Mouse (Mus musculus): Measurements from ENCODE around the gene Mettl16. TPM values are rescaled to one million over a fixed set of nuclear protein-coding genes. Genes with fewer than 3 reads are reported as not detected.

Mettl16 gene
- total RNA-seq, 2 experiments from 2014 or later: 11.5 to 13.6 TPM

DNA sequence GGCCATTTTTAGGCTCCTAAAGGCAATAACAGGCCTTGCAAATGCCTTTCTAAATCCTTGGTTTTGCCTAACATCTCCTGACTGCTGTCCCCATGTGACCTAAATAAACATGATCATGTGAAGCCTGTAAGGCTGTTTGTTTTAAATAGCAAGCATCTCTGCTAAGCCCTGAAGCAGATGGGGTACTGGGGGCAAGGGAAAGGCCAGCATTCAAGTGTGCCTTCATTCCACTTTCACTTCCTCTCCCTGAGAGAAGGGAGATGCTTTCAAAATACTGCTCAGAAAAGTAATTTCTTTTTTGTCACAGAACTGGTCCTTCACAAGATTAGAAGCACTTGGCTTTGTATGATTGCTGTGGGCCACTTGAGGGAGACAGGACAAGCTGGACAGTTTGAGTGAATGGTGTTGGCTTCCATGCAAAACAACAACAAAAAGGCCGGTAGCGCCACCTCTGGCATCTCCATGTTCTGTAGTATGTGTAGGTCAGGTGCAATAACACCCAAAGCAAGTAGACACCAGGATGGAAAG is 57.8 kb downstream of the Mettl16 start:
- intact Hi-C loops (cut with DNase I): no loop called here
- Histone ChIP-seq H3K27ac (peak overlapping the region; percentile 99), H3K4me3 (no peak overlapping the region)
- DNase-seq: no peak
- TF ChIP-seq CTCF (IDR thresholded peaks at IDR 0.05): no peak

DNA sequence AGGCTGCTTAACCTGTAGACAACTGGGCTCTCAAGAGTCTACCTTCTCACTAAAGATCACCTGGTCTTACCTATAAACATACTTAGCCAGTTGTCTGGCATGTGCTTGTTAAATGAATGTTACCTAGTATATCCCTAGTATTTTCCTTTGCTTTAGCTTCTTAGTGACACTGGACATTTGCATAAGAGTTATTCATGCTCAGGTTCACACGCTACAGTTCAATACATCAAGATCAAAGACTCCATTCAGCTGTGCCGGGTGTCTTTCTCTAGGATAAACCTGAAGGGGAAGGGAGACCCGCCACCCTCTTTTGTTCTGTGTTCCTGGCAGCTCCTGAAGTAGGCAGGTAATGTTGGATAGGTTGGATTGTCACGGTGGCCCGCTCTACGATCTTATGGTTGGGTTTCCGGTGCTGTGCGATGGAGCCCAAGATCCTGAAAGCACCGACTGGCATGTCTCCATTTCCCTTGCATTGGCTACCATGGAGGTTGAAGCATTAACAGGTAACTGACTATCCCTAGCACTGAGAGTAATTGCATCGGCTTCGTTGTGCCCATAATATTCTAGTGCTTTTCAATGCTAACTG is 58.4 kb downstream of the Mettl16 start:
- intact Hi-C loops (cut with DNase I): no loop called here
- no peak for TF ChIP-seq CTCF (IDR thresholded peaks at IDR 0.05)
- peak overlapping the region; percentile 99 for H3K27ac ChIP-seq
- DNase-seq: no peak
- H3K4me3 ChIP-seq: peak overlapping the region; percentile 95

DNA sequence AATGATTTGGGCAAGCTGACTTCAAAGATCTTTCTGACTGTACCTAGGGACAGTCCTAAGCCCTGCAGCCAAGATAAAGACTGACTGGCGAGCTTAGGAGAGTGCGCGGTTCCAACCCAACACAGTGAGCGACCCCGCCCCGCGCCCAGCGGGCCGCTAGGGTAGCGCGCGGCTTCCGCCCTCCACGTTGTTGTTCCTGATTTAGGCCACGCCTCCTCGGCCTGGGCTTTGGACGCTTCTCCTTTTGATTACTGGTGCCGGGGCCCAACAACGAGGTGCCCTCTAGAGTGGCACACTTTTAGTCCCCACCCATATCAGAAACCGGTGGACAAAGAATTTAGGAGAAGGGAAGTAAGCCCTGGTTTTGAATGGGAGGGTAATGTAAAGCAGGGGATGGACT is 59.2 kb downstream of the Mettl16 start:
- peak; percentile 35 for TF ChIP-seq CTCF (IDR thresholded peaks at IDR 0.05)
- peak overlapping the region; percentile 95 for H3K4me3 ChIP-seq
- H3K27ac ChIP-seq: peak overlapping the region; percentile 99
- DNase-seq: peak; percentile 91
- intact Hi-C loops (cut with DNase I): loop anchor here (1.0 to 5.0 kb wide), 2 partner anchors 8 to 178 kb away; no protein-coding TSS in a partner anchor

DNA sequence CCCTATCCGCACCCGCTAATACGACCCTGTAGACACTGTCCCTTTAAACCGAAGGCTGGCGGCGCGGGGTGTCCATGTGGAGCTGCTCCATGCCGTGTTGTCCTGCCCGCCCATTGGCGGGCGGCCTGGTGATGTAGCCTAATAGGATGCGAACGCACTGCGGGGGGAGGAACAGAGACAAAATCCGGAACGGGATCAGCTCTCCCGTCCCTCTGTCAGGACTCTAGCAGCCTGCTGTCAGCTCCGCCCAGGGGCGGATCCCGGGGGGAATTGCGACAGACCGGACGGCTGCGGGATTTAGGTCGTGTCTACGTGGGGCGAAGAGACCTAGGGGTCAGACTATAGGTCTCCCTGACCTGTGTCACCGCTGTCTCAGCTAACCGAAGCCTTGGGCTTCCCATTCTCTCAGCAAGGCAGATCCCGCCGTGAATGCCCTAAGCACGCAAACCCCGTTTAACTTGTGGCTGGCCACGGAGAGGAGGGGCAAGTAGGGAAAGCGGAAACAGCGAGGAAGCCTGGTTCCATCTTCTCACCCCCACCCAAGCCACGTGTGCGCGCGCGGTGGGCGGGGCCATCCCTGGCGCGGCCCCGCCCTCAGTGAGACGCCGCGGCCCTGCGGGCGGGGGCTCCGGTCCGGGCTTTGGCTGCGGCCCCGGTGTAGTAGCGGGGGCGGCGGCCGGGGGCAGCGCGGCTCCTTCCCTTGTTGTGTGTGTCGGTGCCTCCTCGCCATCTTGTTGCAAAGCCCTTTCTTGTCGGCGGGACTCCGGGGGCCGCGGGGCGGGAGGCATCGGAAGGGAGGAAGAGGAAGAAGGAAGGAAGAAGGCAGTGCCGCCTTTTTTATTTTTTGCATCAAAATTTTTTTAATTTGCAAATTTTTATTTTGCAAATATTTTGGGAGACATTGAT is 59.9 kb downstream of the Mettl16 start, which contains the start of gene Mnt:
Gene Mnt (plus strand): TSS at position 665 of the 906 bp plus-strand sequence.
- Histone ChIP-seq H3K27ac (peak within 1 kb of the TSS; percentile 99), H3K4me3 (peak within 1 kb of the TSS; percentile 95)
- intact Hi-C loops (cut with DNase I): loop anchor here (1.0 to 5.0 kb wide), 2 partner anchors 8 to 178 kb away; no protein-coding TSS in a partner anchor
- peak; percentile 24; the same call in 1 of the 2 replicates for TF ChIP-seq CTCF (IDR thresholded peaks at IDR 0.05)
- peak; percentile 100 for DNase-seq

DNA sequence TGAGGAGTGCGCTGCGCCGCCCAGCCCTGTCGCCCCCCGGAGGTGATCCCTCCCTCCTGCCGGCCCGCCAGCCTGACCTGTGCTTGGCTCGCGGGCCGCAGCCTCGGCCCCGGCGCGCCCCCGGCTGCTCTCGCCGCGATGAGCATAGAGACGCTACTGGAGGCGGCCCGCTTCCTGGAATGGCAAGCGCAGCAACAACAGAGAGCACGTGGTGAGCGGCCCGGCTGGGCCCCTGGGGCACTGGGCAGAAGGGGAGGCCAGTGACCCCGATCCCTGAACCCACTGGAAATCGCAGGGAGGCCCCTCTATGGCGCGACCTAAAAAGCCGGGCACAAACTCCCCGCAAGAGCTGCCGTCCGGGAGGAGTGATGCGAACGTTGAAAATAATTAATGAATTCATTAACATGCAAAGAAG is 60.6 kb downstream of the Mettl16 start:
- intact Hi-C loops (cut with DNase I): loop anchor here (5.0 kb wide), 1 partner anchor 179 kb away; no protein-coding TSS in a partner anchor
- peak; percentile 80 for DNase-seq
- H3K4me3 ChIP-seq: peak overlapping the region; percentile 95
- no peak for TF ChIP-seq CTCF (IDR thresholded peaks at IDR 0.05)
- peak overlapping the region; percentile 99 for H3K27ac ChIP-seq

DNA sequence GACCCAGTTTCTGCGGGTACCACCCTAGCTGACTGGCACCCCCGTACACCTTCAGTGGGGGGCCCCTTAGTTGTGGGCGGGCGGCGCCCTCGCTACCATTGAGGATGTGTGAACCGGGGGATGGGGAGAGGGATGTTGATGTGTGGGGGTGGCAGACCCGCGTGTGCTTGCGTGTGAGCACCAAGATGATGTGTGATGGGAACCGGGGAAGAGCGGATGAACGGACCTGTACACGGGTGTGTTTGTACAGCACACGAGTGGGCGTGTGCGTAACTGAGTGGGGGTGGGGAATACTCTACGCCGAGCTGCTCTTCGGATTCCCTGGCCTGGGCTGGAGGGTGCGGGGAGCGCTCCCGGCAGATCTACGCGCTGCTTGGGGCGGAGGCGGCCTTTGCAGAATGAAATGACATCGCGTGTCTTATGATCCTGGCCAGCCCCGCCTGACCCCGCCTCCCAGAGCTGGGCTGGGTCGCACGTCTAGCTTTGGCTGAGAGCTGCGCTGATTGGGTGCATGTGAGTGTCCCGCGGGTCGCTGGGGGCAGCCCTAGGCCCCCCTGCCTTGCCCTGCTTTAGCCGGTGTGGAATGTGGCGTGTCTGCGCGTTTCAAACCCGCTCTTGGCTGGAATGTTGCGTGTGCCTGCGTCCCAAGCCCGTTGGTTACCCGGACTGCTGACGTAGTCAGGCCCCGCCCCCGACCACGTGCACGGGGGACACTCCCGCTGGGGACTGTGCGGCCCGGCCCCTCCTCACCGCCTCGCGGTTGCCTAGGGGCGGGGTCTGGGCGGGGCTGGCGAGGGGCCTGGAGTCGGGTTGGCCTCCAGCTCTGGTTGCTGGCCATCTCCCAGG is 61.2 kb downstream of the Mettl16 start:
- Histone ChIP-seq H3K4me3 (peak overlapping the region; percentile 95), H3K27ac (peak overlapping the region; percentile 99)
- peak; percentile 100 for DNase-seq
- TF ChIP-seq CTCF (IDR thresholded peaks at IDR 0.05): no peak
- intact Hi-C loops (cut with DNase I): loop anchor here (5.0 kb wide), 1 partner anchor 180 kb away; no protein-coding TSS in a partner anchor

DNA sequence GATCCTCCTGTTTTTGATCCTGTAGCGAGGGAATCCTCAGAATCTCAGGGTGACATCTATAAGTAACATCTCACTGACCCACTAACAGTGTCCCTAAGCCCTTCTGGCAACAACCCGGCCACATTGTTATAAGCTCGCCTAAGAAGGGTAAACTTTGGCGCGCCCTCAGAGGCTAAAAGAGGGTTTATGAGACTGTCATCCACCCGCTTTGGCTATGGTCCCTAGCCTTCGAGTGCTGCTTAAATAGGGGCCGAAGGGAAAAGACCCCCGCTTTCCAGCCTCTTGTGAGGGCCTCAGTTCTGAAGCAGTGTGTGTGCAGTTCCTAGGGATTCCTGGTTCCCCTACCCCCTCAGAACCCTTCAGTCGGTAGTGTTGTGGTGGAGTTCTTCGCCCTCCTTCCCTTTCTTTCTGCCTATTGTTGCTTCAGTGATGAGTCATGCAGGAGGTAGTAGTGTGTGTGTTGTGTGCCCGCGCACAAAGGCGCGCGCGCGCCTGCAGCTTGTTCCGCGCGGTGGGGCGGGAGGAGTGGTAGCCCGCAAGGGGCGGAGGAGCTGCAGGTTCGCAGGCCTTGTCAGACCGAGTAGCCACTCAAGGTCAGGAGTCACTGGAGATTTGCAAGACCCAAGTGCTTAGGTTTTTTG is 62.0 kb downstream of the Mettl16 start:
- no peak for TF ChIP-seq CTCF (IDR thresholded peaks at IDR 0.05)
- intact Hi-C loops (cut with DNase I): loop anchor here (5.0 kb wide), 1 partner anchor 180 kb away; no protein-coding TSS in a partner anchor
- peak overlapping the region; percentile 95 for H3K4me3 ChIP-seq
- H3K27ac ChIP-seq: peak overlapping the region; percentile 99
- DNase-seq: peak; percentile 76

DNA sequence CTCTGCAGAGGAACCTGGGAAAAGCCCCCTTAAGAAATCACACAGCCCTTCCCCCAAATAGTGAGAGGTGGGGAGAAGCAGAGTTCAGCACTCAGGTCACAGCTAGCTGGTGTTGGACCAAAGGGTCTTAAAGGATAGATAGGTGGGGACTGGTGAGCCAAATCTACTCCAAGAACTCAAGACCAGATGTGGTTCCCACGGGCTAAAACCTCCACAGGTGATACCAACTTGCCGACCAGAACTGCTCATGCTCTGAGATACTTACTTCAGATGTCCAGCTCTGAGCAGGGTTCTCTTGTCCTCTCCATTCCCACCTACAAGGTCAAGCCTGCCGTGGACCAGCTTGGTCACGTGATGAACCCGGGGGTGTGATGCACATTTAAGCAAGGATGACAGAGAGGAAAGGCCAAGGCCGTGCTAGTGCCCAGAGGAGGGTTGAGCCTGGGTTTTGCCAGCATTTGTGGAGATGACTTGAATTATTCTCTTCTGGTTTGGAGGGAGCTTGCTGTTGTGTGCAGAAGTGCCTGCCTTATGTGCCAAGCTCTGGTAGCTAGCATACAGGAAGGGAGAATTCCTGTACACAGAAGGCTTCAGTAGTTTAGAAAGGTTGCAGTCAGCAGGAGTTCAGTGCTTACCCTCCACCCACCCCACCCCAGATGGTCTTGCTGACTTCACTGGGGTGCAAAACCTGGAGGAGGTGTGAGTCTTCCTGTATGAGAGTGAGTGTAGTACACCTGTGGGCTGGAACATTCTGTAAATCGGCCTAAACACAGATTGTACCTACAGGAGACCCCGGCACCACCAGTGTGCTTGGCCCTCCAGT is 63.1 kb downstream of the Mettl16 start:
- H3K27ac ChIP-seq: peak overlapping the region; percentile 99
- no peak for TF ChIP-seq CTCF (IDR thresholded peaks at IDR 0.05)
- no peak for DNase-seq
- intact Hi-C loops (cut with DNase I): loop anchor here (5.0 kb wide), 1 partner anchor 181 kb away; no protein-coding TSS in a partner anchor
- peak overlapping the region; percentile 11; the same call in 1 of the 2 replicates for H3K4me3 ChIP-seq

DNA sequence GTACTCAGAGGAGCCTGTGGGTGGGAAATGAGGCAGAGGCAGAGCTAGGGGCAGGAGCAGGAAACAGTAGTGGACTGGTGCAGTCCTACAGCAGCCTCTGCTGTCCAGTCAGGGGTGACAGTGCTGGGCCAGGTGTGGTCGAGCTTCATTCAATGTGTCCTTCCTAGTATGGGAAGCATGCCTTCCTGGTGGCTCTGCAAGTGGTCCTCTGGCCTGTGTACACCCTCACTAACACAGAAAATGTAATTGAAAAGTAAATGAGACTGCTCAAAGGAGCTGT is 63.7 kb downstream of the Mettl16 start:
- TF ChIP-seq CTCF (IDR thresholded peaks at IDR 0.05): no peak
- Histone ChIP-seq H3K27ac (peak overlapping the region; percentile 99), H3K4me3 (no peak overlapping the region; the same call in 1 of the 2 replicates)
- no peak for DNase-seq
- intact Hi-C loops (cut with DNase I): loop anchor here (5.0 kb wide), 1 partner anchor 182 kb away; no protein-coding TSS in a partner anchor

DNA sequence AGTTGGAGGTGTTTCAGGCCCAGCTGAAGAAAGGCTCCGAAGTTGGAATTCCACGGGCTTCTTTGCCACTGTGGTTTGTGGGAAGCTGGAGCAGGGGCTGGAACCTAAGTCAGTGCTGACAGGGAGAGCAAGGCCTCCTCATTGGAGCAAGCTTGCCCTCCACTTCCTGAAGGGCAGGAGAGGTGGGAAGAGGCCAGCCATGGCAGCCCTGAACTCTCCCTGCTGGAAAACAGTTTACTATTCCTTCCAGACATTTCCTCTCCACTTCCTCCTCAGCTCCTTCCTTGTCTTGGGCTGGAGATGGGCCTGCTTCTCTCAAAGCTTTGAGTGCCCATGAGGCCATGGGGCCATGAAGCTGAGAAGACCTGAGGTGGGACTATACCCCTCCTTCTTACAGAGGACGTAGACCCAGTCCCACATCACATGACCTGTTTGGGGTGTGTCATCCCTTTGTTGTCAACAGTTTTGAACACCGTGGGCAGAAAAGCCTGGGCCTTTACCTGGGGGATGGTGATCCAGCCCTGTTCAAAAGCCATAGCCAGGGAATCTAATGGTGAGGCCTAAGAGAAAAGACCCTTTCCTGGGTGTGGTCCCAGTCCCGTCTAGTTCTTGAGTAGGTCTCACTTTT is 64.1 kb downstream of the Mettl16 start:
- peak overlapping the region; percentile 99 for H3K27ac ChIP-seq
- H3K4me3 ChIP-seq: no peak overlapping the region
- no peak for DNase-seq
- intact Hi-C loops (cut with DNase I): loop anchor here (5.0 kb wide), 1 partner anchor 182 kb away; no protein-coding TSS in a partner anchor
- TF ChIP-seq CTCF (IDR thresholded peaks at IDR 0.05): no peak

Measured in gastrocnemius, adult 2 months (tissue).